Mouse (Mus musculus) stomach, postnatal 0 days (tissue): ENCODE results near the gene Mrps6.

Experiments used
- CTCF ChIP-seq: IDR thresholded peaks from 2 replicates; pipeline ENCODE4 v1.5.1; 2016; ENCODE audit warnings: antibody characterized with exemption, low read depth, mild to moderate bottlenecking, moderate library complexity
- EP300 ChIP-seq: optimal IDR thresholded peaks from 2 replicates; pipeline ENCODE3; 2016; ENCODE audit warnings: antibody characterized with exemption

DNA sequence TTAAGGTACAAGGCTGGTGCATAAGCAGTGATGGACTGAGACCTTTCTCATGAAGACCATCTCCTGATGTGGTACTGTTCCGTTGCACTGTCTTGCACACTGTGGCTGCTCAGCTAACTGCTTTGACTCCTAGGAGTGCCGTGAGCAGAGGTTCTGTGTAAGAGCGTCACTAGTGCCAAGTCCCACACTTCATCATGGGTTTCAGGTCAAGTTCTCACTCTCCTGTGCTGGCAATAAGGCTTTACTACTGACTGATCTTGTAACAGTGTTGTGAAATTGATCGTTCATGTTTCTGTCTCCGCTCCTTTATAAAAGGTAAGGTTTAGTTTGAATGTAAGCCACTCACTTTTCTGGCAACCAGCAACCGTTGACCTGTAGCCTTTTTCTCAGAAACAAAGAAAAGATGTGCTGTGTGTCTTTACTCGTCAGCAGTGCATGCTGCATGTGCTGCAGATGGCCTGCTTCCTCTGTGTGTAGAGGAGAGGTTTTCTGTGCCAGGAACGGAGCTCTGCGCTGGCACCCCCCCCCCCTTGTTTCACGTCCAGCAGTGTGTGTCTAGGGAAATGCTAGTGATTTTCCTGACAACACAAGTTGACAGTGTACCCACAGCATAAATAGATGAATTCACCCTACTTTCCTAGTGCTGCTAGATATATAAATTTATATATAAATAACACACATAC is 25.8 kb downstream of the Mrps6 start:
- TF ChIP-seq CTCF (no peak), EP300 (no peak)
